Mouse (Mus musculus): ENCODE data around the gene Dapk1.
A peak's percentile ranks its signal among the peaks of the same experiment; 100 is the strongest.
"Not testable (repeated sequence)": the region's sequence is repeated elsewhere in the genome, so short reads cannot be mapped to it uniquely, and the experiment has no call there.

The Dapk1 gene

DNA sequence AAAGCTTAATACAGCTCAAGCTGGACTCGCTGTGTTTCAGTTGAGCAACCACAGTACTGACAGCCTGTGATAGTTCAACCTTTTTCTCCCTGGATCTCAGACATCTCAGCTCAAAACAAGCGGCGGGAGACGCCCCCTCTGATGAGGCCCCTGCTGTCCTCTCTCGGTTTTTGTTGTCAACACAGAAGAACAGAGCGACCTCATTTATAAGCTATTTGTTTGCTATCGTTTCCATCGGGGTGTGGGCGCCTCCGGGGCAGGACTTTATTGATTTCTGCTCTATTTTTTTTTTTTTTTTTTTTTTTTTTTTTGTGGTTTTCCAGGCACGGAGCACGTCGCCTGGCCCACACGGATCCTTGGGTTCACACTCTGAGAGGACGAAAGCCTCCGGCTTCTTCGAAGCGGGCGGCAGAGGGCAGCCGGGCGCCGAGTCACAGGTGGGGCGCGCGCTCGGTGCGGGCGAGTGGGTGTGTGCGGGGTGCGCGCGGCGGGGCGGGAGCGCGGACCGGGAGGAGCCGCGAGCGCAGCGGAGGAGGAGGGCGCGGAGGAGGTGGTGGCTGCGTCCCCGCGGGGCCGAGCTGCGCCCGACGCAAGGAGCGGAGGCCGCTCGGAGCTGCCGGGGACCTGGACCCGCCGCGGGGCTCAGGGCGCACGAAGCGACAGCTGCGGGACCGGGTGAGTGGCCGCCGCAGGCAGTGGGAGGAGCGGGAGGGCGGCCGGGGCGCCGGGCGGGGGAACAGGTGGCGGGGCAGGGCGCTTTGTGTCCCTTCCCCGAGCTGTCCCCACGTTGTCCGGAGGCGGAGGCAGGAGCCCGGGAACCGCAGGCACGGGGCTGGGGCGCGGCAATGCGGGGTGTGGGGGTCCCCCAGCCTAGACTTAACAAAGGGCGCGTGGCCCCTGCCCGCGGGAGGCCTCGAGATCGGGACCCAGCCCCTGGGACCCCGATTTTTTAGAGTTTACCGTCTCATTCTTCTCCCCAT lies at the start of gene Dapk1:
Gene Dapk1, plus strand, starts transcription at position 512 of the 980 bp plus-strand sequence.
- DNase-seq (ENCODE audit: low read depth), result peak; percentile 49

DNA sequence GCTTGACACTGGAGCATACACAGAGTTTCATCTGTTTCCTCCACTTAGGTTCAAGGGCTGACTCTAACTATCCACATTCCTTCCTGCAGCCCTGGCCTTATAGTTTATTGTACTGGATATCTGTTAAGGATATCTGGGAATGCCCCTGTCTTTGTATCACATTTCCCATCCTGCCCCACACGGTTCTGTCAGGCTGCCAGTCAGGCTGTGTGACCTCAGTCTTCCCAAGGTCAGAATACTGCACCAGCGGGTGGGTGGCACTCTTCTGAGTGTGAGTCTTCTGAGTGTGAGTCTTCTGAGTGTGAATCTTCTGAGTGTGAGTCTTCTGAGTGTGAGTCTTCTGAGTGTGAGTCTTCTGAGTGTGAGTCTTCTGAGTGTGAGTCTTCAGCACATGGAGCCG lies 48.4 kb upstream of the Dapk1 start:
- DNase-seq (ENCODE audit: low read depth), result no peak

DNA sequence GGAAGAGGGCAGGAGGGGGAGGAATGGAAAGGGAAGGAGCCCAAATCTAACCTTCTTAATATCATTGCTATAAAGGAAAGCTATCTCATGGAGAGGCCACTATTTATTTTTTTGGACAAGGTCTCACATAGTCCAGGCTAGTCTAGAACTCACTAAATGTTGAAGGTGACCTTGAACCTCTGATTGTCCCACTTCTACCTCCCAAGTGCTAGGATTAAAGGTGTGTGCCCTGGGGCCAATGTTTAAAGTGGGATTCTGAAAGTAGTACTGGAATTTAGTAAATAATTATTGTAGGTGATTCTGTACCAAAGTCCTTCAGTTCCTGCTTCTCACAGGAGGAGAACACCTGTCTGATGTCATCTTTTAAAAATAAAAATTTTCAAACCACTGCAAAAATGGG lies 45.3 kb upstream of the Dapk1 start:
- DNase-seq (ENCODE audit: low read depth), result no peak

DNA sequence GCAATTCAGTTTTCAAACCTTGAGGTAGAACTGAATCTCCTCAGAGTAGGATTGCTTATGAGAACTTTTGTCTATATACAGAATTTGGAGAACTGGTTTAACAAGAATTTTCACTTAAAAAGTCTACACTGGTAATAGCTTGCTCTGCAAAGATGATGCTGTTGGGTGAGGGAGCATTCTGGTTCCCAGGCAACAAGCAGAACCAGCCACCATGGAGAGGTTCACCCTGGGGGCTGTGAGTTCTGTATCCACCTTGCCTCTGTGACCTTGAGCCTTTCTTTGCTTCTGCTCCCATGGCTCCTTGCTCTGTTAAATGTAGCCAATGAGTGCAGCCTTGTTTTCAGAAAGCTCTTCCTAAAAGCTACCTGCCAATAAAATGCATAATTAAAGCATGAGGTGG lies 44.8 kb upstream of the Dapk1 start:
- DNase-seq (ENCODE audit: low read depth), result no peak

DNA sequence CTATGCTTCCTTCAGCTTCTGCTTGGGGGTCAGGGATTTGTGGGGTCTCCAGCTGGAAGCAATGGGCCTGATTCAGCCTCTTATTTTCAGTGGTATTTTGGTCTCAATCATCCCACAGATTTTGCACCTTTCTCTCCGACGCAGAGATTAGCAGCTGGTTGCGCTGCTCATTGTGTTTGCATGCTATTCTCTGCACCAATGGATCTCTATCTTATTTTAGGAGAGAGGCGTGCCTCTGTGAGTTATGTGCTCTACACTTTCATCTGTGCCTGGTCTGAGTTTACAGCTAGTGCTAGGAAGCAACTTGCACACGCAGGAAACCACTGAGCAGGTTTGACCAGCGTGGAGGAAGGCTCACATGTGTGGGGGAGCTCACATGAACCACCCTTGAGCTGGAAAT lies 37.4 kb upstream of the Dapk1 start:
- no peak for DNase-seq (ENCODE audit: low read depth)

DNA sequence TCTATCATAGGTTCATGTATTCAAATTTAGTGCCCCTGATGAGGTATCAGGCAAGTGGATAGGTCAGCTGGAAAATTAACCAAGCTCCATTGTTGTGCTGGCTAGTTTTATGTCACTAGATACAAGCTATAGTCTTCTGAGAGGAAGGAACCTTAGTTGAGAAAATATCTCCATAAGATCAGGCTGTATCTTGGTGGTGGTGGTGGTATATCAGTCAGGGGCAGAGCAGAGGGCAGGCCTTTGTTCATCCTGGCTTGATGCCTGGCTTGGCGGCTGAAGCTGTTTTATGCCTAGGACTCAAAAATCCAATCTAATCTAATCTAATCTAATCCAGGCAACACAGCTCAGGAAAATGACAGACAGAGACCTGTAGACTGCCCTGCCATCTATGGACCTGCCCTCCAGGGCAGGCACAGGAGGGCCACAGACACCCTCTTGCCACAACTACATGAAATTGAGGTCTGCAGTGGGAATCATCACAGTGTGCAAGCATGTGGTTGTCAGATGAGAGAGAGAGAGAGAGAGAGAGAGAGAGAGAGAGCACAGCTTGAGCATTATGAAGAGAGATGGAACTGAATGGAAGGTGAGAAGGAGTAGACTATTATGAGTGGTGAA lies 32.7 kb upstream of the Dapk1 start:
- no peak for DNase-seq (ENCODE audit: low read depth)

DNA sequence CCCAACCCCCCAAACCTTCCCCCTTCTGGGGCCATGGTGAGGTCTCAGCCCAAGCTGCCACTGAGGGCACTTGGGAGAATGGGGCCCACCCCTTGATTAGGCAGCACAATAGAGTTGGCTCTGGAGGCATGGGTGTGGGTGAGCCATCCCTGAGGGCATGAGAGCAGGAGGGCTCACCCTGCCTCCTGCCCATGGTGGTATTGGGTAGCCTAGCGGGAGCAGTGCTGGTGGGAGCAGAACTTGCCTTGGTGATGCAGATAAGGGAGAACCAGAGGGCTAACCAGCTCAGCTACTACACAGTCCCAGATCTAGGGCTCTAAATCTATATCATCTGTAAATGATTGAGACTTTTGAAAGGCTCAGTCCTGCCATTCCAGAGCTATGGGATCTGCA lies 32.2 kb upstream of the Dapk1 start:
- no peak for DNase-seq (ENCODE audit: low read depth)

DNA sequence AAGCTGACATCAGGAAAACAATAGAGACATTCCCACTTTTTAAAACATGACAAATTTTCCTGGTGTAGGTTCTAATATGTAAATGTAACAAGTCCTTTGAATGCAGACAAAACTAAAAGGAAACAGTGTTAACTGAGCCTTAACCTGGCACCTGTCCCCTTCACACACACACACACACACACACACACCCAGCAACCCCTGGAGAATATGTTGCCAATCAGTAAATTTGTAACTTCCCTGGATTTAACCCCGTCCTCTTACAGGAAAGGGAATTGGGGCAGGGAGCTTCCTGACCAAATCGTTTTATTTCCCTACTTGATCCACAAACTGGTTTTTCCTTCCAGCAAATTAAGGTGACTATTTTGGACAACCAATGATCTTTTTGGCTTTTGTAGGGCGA lies 28.2 kb upstream of the Dapk1 start:
- DNase-seq (ENCODE audit: low read depth), result no peak

DNA sequence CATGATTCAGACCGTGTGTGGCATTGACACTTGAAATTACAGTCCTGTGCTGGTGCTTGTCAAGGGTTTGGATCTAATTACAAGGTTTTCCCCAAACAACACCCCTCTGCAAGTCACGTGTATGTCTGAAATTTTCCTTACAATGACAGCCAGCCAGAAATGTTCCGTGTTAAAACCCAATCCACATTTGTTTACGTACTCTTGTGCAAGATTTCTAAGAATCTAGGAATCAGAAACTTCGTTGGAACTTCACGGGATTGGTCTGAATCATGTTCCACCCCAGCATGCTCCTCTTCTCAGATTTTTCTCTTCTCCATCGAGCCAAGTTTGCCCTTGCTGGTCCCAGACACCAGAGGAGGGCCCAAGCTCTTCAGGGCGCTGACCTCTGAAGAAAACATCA lies 27.8 kb upstream of the Dapk1 start:
- peak; percentile 77 for DNase-seq (ENCODE audit: low read depth)

DNA sequence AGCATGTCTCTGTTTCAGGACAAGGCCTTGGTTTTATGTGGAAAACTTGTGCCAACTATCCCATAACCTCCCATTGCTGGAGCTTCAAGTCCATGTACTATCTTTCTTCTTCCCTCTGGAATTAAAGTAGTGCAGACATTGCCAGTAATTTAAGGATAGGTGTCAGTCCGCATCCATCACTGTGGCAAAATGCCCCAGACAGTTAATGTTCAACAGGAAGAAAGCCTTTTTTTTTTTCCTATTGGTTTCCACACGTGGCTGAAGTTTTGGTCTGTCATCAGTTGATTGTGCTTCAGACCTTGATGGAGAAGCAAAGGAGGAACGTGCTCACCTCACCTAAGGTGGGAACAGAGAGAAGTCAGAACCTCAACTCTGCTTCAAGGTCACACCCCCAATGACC lies 23.2 kb upstream of the Dapk1 start:
- no peak for DNase-seq (ENCODE audit: low read depth)

DNA sequence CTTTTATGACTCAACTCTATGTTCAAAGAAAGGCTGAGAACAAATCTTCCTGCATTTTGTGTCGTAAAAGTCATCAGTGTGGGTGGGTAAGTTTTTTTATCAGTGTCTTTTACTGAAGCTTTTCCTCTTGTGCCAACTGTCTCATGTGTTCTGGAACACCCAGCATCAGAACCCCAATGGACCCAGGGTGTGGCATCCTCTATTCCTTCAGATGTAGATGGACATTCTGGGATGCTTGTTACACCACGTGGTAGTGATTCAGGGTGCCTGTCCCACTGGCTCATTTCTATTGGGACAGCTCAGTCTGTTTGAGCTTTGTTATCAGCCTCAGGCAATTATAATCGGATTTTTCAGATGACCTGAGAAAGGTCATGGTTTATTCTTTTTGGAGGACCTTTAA lies 6.9 kb upstream of the Dapk1 start:
- DNase-seq (ENCODE audit: low read depth), result no peak

DNA sequence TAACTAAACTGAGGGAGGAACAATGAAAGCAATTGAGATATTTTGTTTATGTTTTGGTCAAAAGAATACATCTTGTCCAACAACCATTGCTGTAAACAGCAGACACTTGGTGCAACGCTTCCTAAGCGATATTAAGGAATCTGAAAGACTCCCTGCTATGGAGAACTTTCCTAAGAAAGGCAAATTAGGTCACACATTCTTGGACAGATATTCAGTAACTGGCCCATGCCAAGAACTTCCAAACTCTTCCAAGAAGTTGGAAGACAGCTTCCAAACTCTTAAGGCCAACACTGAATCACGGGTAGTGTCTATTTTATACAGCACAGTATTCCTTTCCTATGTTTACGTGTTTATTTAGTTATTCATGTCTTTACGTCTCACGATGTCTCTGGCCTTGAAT lies 6.2 kb upstream of the Dapk1 start:
- no peak for DNase-seq (ENCODE audit: low read depth)

DNA sequence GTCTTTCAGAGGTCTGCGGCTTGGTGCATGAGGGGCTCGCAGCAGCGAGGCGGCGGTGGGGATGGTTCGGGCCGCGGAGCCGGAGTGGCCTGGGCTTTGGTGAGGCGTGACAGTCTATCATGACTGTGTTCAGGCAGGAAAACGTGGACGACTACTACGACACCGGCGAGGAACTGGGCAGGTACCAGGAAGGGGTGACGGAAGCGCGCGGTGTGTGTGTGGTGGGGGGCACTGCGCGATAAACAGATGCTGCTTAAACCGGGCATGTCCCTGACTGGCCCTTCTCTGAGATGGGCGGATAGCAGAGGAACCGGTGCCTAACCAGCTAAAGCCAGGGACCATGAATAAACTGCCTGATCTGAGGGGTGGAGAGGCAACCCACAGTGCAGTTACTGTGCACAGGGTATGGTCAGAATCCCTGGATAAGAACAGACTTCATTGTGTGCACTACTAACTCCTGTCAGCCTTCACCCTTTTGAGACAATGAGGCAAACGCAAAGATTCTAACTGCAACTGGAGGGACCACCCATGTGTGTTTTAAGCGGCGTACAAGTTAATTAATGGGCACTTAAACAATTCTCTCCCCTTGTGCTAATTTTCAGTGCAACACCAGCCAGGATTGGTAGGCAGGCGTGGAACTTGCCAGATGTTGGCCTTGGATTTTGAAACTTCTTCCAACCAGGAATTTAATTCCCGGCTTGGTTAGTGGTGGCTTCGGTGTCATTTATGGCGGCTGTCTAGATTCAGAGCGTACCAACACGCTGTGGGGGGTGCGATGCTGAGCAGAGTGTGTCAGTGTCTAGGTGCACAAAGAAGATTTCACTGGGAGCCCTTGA lies 887 bp downstream of the Dapk1 start:
- DNase-seq (ENCODE audit: low read depth), result no peak

DNA sequence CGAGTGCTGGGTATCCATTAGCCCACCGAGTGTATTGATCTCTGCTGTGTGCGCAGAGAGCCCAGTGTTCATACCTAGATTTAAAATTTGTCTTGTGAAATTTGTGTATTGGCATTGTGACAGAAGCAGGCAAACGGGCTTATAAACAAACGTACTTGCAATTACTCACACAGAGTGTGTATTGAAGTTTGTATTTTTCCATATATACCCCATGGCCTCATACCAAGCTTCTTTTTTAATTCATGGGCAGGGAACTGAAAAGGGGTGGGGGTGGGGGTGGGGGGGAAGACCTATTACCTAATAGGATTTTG lies 1.5 kb downstream of the Dapk1 start:
- no peak for DNase-seq (ENCODE audit: low read depth)

DNA sequence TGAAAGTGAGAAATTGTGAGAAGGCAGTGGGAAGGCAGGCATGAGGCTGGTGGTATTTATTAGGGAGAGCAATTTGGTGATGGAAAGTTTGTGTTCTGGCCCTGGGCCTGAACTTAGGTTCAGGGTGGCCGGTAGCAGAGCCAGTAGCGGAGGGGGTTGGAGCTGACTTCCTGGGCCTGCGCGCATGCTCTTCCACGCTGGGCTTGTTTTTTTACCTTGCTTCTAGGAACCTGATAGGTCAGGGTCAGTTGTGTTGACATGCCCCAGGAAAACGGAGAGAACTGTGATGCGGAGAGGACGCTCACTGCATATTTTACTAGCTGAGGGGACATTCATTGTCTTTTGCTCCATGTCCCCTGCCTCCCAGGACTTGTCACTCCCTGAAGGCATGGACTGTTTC lies 5.7 kb downstream of the Dapk1 start:
- no peak for DNase-seq (ENCODE audit: low read depth)

DNA sequence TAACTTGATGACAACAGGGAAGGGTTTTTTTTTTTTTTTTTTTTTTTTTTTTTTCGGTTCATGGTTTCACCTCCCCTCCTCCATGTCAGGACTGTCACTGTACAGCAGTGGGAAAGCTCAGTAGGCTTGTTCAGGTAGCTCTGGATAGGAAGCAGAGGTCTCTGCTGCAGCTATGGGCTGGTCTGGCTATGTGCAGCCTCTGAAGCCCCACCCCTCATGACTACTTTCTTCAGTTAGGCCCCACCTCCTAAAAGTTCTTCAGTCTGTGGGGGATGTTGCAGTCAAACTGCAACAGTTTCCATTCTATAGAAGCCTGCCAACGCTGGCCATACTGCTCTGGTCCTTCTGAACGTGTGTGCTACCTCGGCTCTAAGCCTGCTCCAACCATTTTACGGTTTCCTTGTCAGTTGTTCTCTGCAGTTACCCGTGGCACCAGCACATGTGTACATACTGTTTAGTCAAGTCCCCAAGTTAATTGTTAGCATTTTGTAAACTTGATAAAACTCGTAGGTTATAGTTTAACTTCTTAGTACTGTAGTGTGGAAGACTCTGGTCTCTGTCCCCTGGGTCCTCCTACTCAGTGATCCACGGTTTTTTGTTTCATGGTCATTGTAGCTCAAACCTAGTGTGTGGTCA lies 6.8 kb downstream of the Dapk1 start:
- no peak for DNase-seq (ENCODE audit: low read depth)

DNA sequence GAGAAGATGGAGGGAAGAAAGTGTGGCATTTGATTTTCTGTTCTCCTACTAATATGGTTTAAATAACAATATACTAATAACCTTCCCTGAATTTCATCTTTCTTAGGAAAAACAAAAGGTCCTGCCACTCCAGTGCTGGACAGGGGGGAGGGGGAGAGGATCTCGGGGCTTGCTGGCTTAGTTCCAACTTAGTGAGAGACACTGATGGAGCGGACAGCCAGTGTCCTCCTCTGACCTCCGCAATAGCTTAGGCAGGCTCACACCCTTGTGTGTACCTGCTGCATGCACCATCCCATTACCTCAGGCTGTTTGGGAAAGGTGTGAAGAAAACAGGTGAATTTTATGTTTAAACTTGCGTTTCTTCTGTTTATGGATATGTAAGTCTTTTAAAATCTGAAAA lies 7.5 kb downstream of the Dapk1 start:
- no peak for DNase-seq (ENCODE audit: low read depth)

DNA sequence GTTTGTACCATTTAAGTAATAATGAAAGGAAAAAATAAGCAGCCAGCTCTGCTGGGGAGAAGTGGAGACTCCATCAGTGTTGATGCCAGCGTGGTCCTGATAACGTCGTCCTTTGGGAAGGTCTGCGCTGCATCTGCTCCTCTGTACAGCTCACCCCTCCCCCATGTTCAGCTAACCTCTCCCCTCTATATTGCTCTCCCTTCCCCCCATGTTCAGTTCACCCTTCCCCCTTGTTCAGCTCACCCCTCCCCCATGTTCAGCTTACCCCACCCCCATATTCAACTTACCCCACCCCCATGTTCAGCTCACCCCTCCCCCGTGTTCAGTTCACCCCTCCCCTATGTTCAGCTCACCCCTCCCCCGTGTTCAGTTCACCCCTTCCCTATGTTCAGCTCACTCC lies 8.8 kb downstream of the Dapk1 start:
- no peak for DNase-seq (ENCODE audit: low read depth)

DNA sequence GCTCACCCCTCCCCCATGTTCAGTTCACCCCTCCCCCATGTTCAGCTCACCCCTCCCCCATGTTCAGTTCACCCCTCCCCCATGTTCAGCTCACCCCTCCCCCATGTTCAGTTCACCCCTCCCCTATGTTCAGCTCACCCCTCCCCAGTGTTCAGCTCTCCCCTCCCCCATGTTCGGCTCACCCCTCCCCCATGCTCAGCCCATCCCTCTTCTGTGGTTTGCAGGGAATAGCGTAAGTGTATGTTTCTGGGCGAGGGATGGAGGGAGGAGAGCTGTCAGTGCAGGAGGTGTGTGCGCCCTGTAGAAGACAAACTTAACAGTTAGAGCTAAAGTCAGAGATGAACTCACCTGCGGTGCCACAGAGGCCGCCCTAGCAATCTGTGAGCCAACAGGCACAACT lies 9.2 kb downstream of the Dapk1 start:
- DNase-seq (ENCODE audit: low read depth), result not testable (repeated sequence)

DNA sequence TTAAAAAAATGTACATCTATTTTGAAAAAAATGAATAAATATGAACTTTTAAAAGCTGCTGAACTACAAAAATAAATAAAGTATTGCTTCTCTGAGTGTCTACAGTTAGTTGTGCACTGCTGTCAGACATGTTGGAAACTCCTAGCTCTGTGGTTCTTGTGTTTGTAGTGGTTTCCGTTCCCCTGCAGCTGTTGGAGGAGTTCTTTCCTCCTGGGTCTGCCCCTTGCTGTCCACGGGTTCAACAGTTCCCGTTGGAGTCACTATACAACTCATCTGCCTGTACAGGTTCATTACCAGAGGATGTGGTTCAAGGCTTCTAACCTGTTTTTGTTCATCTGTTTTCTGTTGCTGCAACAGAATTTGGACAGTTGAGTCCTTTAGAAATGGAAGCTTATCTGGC lies 10.4 kb downstream of the Dapk1 start:
- no peak for DNase-seq (ENCODE audit: low read depth)

DNA sequence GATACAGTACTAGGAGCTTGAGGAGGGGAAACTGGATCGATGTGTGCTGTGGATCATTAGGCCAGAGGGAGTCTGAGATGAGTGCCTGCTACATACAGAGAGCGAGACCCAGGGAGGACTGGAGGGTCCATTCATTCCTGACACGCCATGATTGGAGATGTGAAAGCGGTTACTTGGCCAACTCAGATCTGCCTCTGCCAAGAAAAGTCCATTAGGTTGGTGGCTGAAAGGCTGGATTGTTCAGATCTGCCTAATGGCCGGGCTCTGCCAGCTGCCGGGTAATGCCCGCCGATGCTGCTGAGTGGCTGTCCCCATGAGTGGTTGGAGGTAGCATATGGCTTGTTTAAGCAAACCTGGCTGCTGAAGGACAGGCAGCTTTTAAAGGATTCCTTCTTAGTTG lies 12.4 kb downstream of the Dapk1 start:
- no peak for DNase-seq (ENCODE audit: low read depth)

DNA sequence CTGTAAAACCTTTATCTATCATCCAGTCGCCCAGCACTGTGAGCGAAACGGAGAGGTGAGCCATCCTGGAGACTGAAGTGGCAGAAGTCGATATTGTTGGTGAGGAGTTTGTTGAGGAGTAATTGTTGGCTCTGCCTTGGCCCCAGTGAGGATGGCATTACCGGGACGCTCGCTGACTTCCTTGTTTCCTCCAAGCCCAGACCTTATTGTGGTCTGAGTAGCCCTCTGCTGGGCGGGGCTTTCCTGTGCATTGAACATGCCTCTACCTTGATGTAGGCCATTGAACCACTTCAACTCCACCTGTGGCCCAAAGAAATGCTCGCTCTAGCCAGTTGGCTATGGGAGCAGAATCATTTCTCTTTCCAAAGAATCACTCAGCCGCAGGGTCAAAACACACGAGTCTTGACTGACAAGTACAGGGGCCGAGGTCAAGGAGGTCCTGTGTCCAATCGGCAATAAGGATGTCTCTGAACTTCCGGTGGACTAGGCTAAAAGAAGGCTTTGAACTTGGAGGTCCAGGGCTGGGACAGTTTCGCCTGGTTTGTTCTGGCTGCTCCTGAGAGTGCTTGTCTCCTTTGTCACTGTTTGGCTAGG lies 13.4 kb downstream of the Dapk1 start:
- DNase-seq (ENCODE audit: low read depth), result no peak
